Mouse (Mus musculus) adipose tissue, adult 10 weeks (tissue): ENCODE results near the gene Olfr1168. TPM values are rescaled to one million over a fixed set of nuclear protein-coding genes. Genes with fewer than 3 reads are reported as not detected.

Experiments
- polyA plus RNA-seq: library from polyadenylated mRNA; stranded (reverse); fragments of 350-450 nt; fragmentation: Illumina TruSeq; extraction: RNeasy Lipid Tissue Mini Kit (QIAGEN cat#74804); gene quantifications from one replicate; pipeline ENCODE4 v1.2.3, GENCODE M21; 2014; ENCODE audit warnings: low read depth, low replicate concordance

Olfr1168 gene
- polyA plus RNA-seq, result not detected

GRCm38 (mm10) chr2:88181580-88181979, at the start of gene Olfr1168:
Gene Olfr1168 (plus strand): TSS chr2:88181880.

GRCm38 (mm10) chr2:88155093-88155492, 26.6 kb upstream of the Olfr1168 start, which contains the start of gene Olfr1167:
Gene Olfr1167 (minus strand): TSS chr2:88155193.

DNA sequence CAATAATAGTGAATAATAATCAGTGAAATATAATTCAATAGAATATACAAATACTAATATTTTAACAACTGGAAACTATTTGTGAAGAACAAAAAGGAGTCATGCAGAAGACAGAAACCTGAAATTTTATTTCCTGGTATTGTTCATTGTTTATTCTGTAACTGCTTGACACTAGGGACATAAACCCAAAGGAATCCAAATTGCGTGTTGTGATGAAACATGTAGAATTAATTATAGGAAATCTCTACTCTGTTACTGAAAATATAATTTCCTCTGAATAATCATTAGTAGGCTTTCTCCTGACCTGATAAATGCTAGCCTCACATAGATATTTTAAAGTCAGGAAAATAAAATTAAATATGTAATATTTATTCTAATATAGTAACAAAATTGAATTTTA, 46.6 kb downstream of the Olfr1168 start, which contains the start of gene Olfr1170:
Gene Olfr1170, minus strand, starts transcription at position 101 of the 400 bp plus-strand sequence.

Other genes starting within 250 kb of the Olfr1168 start
- not detected for gene Olfr1155, start 236.7 kb upstream of the Olfr1168 start, polyA plus RNA-seq
- not detected for gene Olfr1156, start 228.8 kb upstream of the Olfr1168 start, polyA plus RNA-seq
- not detected for gene Olfr1157, start 213.6 kb upstream of the Olfr1168 start, polyA plus RNA-seq
- not detected for gene Olfr74, start 207.2 kb upstream of the Olfr1168 start, polyA plus RNA-seq
- not detected for gene Olfr1158, start 191.8 kb upstream of the Olfr1168 start, polyA plus RNA-seq
- gene Olfr1160, start 173.6 kb upstream of the Olfr1168 start, polyA plus RNA-seq, result not detected
- gene Olfr1161, start 159.1 kb upstream of the Olfr1168 start, polyA plus RNA-seq, result not detected
- gene Olfr73, start 144.2 kb upstream of the Olfr1168 start, polyA plus RNA-seq, result not detected
- not detected for gene Olfr1162, start 130.8 kb upstream of the Olfr1168 start, polyA plus RNA-seq
- gene Olfr1163, start 110.0 kb upstream of the Olfr1168 start, polyA plus RNA-seq, result not detected
- not detected for gene Olfr1164, start 87.9 kb upstream of the Olfr1168 start, polyA plus RNA-seq
- not detected for gene Olfr1166, start 53.6 kb upstream of the Olfr1168 start, polyA plus RNA-seq
- gene Olfr1167, start 26.7 kb upstream of the Olfr1168 start, polyA plus RNA-seq, result not detected
- not detected for gene Olfr1170, start 46.5 kb downstream of the Olfr1168 start, polyA plus RNA-seq
- not detected for gene Olfr1173, start 98.0 kb downstream of the Olfr1168 start, polyA plus RNA-seq
- not detected for gene Olfr1174-ps, start 133.3 kb downstream of the Olfr1168 start, polyA plus RNA-seq
- not detected for gene Olfr1175-ps, start 145.3 kb downstream of the Olfr1168 start, polyA plus RNA-seq
- gene Olfr1176, start 154.8 kb downstream of the Olfr1168 start, polyA plus RNA-seq, result not detected
- not detected for gene Olfr1177-ps, start 164.6 kb downstream of the Olfr1168 start, polyA plus RNA-seq
- gene Olfr1178, start 205.2 kb downstream of the Olfr1168 start, polyA plus RNA-seq, result not detected
- not detected for gene Olfr1179, start 224.6 kb downstream of the Olfr1168 start, polyA plus RNA-seq
- gene Olfr1180, start 237.3 kb downstream of the Olfr1168 start, polyA plus RNA-seq, result not detected
- gene Olfr1181, start 244.3 kb downstream of the Olfr1168 start, polyA plus RNA-seq, result not detected